Mouse (Mus musculus): ENCODE measurements at regions not wholly inside any gene's neighbourhood (a gene's known extent, or its start where the extent isn't known, plus 50 kb on each side); places are given as distances from the start of the nearest gene placed in this dataset.

- TF ChIP-seq CTCF (IDR thresholded peaks at IDR 0.05; ENCODE audit: control insufficient read depth, insufficient read depth, insufficient read length) (no peak), MAX (IDR thresholded peaks at IDR 0.05) (no peak), USF1 (IDR thresholded peaks at IDR 0.05; ENCODE audit: low read depth) (no peak)
Observed at GRCm38 (mm10) chr14:14639102-14640015, 62.7 kb upstream of the Slc4a7 start.

Data from C2C12 (cell line).